Mouse (Mus musculus) left cerebral cortex, postnatal 25 days (tissue): ENCODE results near the gene Paip2b. TPM values are rescaled to one million over a fixed set of nuclear protein-coding genes. Genes with fewer than 3 reads are reported as not detected.
A peak's percentile ranks its signal among the peaks of the same experiment; 100 is the strongest.
"Not testable (repeated sequence)": the region's sequence is repeated elsewhere in the genome, so short reads cannot be mapped to it uniquely, and the experiment has no call there.

Experiments used
- DNase-seq, 2 experiments: peaks; one replicate each; pipeline ENCODE4 v3.0.0; 2022; ENCODE audit warnings: low spot score in 2 of 2, mixed read lengths in 1 of 2
- intact Hi-C: fragments of 180-260 bp; cut with DNase I; formaldehyde crosslinking; loops from one replicate; pipeline ENCODE4 v1.15.1; 2025
- total RNA-seq, 2 experiments: library from RNA; stranded (reverse); gene quantifications; 2 replicates each; pipeline ENCODE4 v1.2.3; 2021

Paip2b gene
- total RNA-seq, 2 experiments from 2014 or later: 50.2 to 54.1 TPM

GRCm38 (mm10) chr6:83815801-83816200 lies 15.7 kb downstream of the Paip2b start:
- intact Hi-C loops: no loop called here
- DNase-seq: no peak

GRCm38 (mm10) chr6:83802846-83803245 lies 28.7 kb downstream of the Paip2b start:
- no peak for DNase-seq
- intact Hi-C loops: no loop called here

GRCm38 (mm10) chr6:83802033-83802432 lies 29.5 kb downstream of the Paip2b start:
- DNase-seq: no peak
- intact Hi-C loops: no loop called here

GRCm38 (mm10) chr6:83796686-83797085 lies 34.9 kb downstream of the Paip2b start:
- intact Hi-C loops: no loop called here
- DNase-seq: no peak

- DNase-seq: peak; percentile 54 to 56
- intact Hi-C loops: no loop called here
These were observed 36.0 kb downstream of the Paip2b start for GRCm38 (mm10) chr6:83795492-83795900.

GRCm38 (mm10) chr6:83794760-83795296 lies 36.7 kb downstream of the Paip2b start, which contains the start of gene Nagk:
Gene Nagk, plus strand, starts transcription at chr6:83794982.
- intact Hi-C loops: no loop called here
- DNase-seq: peak; percentile 93 to 96

- intact Hi-C loops: no loop called here
These were observed 40.2 kb downstream of the Paip2b start for GRCm38 (mm10) chr6:83791251-83791890.

GRCm38 (mm10) chr6:83790533-83790932 lies 41.0 kb downstream of the Paip2b start:
- DNase-seq, intact Hi-C loops: not testable (repeated sequence)

More at GRCm38 (mm10) chr6:83791251-83791890, 40.2 kb downstream of the Paip2b start:
- no peak for DNase-seq

GRCm38 (mm10) chr6:83788554-83788953 lies 43.0 kb downstream of the Paip2b start:
- intact Hi-C loops: no loop called here

GRCm38 (mm10) chr6:83786426-83786825 lies 45.1 kb downstream of the Paip2b start:
- intact Hi-C loops: no loop called here
- DNase-seq: no peak

More at GRCm38 (mm10) chr6:83788554-83788953, 43.0 kb downstream of the Paip2b start:
- DNase-seq: no peak

GRCm38 (mm10) chr6:83779026-83779425 lies 52.5 kb downstream of the Paip2b start:
- intact Hi-C loops: no loop called here
- peak in 1 of 2 experiments; percentile 37 for DNase-seq

- peak in 1 of 2 experiments; percentile 35 for DNase-seq
- intact Hi-C loops: no loop called here
These were observed 53.2 kb downstream of the Paip2b start for GRCm38 (mm10) chr6:83778306-83778705.

- intact Hi-C loops: no loop called here
- peak; percentile 90 to 94 for DNase-seq
These were observed 55.8 kb downstream of the Paip2b start, which contains the start of gene Tex261 for GRCm38 (mm10) chr6:83775638-83776293. Gene Tex261, minus strand, starts transcription at chr6:83775813.

- peak in 1 of 2 experiments; percentile 15 for DNase-seq
- intact Hi-C loops: no loop called here
These were observed 56.6 kb downstream of the Paip2b start for GRCm38 (mm10) chr6:83774781-83775563.

GRCm38 (mm10) chr6:83774126-83774525 lies 57.4 kb downstream of the Paip2b start:
- intact Hi-C loops: no loop called here
- no peak for DNase-seq

- DNase-seq: no peak
- intact Hi-C loops: no loop called here
These were observed 63.1 kb downstream of the Paip2b start for GRCm38 (mm10) chr6:83768485-83768884.

- intact Hi-C loops: no loop called here
These were observed 64.6 kb downstream of the Paip2b start for GRCm38 (mm10) chr6:83766982-83767381.

GRCm38 (mm10) chr6:83762880-83763431 lies 68.6 kb downstream of the Paip2b start:
- intact Hi-C loops: no loop called here
- DNase-seq: peak in 1 of 2 experiments; percentile 16

More at GRCm38 (mm10) chr6:83766982-83767381, 64.6 kb downstream of the Paip2b start:
- no peak for DNase-seq

GRCm38 (mm10) chr6:83762344-83762743 lies 69.2 kb downstream of the Paip2b start, which contains the start of gene Ankrd53:
Gene Ankrd53, plus strand, starts transcription at chr6:83762644.
- intact Hi-C loops: no loop called here

More at GRCm38 (mm10) chr6:83762344-83762743, 69.2 kb downstream of the Paip2b start, which contains the start of gene Ankrd53:
- DNase-seq: no peak
